Mouse (Mus musculus) intestine, embryonic 14.5 days (tissue): ENCODE measurements around the gene Dclre1a. TPM values are rescaled to one million over a fixed set of nuclear protein-coding genes. Genes with fewer than 3 reads are reported as not detected.

Experiments used
- ATAC-seq: fragments of 200-750 bp; cut with Nextera tagmentation; replicated peaks from 2 replicates; pipeline ENCODE4 v1.8.0; 2017; ENCODE audit warnings: low read depth, moderate number of reproducible peaks, moderate TSS enrichment, moderate library complexity; ENCODE audit not compliant: low FRiP score, low TSS enrichment
- DNase-seq: peaks from one replicate; pipeline ENCODE4 v3.0.0-alpha.2; 2018; ENCODE audit warnings: low spot score
- H3K27ac ChIP-seq: fragments of 300-500 bp; sonication (generic); 2 replicates; pipeline ENCODE4 v1.5.1; 2014; ENCODE audit warnings: low read depth, mild to moderate bottlenecking, control low read depth
- H3K27me3 ChIP-seq: fragments of 300-500 bp; sonication (generic); replicated peaks from 2 replicates; pipeline ENCODE4 v1.6.1; 2014; ENCODE audit warnings: low read length, control low read depth; ENCODE audit not compliant: control insufficient read depth, insufficient read depth
- H3K36me3 ChIP-seq: fragments of 300-500 bp; sonication (generic); 2 replicates; pipeline ENCODE4 v1.6.1; 2014; ENCODE audit warnings: low read length, control low read depth; ENCODE audit not compliant: control insufficient read depth, insufficient read depth
- H3K4me1 ChIP-seq: fragments of 300-500 bp; sonication (generic); replicated peaks from 2 replicates; pipeline ENCODE4 v1.6.1; 2014; ENCODE audit warnings: low read length, control low read depth, mixed read lengths; ENCODE audit not compliant: control insufficient read depth, insufficient read depth
- H3K4me2 ChIP-seq: fragments of 300-500 bp; sonication (generic); 2 replicates; pipeline ENCODE4 v1.6.1; 2014; ENCODE audit warnings: low read length
- H3K4me3 ChIP-seq: fragments of 300-500 bp; sonication (generic); 2 replicates; pipeline ENCODE4 v1.5.1; 2014; ENCODE audit warnings: low read depth, low read length, control low read depth, mixed read lengths
- H3K9ac ChIP-seq: fragments of 300-500 bp; sonication (generic); 2 replicates; pipeline ENCODE4 v1.6.1; 2014; ENCODE audit warnings: mild to moderate bottlenecking, low read length
- H3K9me3 ChIP-seq: fragments of 300-500 bp; sonication (generic); 2 replicates; pipeline ENCODE4 v1.6.1; 2016; ENCODE audit warnings: low read length, control low read depth; ENCODE audit not compliant: control insufficient read depth
- WGBS: fragments of 180-500 bp; shearing (Covaris S2); extraction: QIAGEN DNeasy Blood & Tissue Kit; methylation state at CpG from one replicate; pipeline ENCODE4 v1.1.7; 2014; 5-methylcytosine and 5-hydroxymethylcytosine counted together
- polyA plus RNA-seq: library from polyadenylated mRNA; unstranded; fragments of >200 nt; fragmentation: Nextera tagmentation; extraction: Ambion mirVana; gene quantifications from 2 replicates; pipeline ENCODE4 v1.2.1, GENCODE M21; 2014

The Dclre1a gene
- polyA plus RNA-seq, 1 experiment from 2014 or later = 23.9 TPM

- Histone ChIP-seq H3K4me3 (no peak overlapping the region), H3K9me3 (no peaks in the 10 kb centered on the region), H3K4me1 (no peaks in the 10 kb centered on the region), H3K27ac (no peak overlapping the region), H3K4me2 (no peak overlapping the region), H3K9ac (no peak overlapping the region), H3K36me3 (peaks cover 62% of the 10 kb centered on the region), H3K27me3 (no peaks in the 10 kb centered on the region)
- no peak for DNase-seq
- 82% methylated on average over 5 of the region's 5 CpGs for WGBS
- no peak for ATAC-seq
Observed at GRCm38 (mm10) chr19:56581981-56582380, 34.0 kb upstream of the Dclre1a start.

DNA sequence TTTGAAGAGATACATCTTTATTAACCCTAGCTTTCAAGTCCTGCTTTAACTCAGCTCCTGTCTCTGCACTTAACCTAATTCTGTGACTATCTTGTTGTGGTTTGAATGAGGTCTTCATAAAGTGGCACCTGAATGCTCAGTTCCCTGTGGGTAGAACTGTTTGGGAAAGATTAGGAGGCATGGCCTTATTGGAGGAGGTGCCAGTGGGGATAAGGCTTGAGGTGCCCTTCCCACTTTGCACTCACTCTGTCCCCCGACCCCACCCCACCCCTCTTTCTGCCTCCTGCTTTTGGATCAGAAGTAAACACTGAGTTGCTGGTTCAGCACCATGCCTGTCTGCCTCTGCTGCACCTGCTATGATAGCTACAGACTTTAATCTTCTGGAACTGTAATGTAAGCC, 29.8 kb upstream of the Dclre1a start:
- no peak overlapping the region for H3K4me3 ChIP-seq
- no peak overlapping the region for H3K27ac ChIP-seq
- no peak overlapping the region for H3K9ac ChIP-seq
- H3K4me2 ChIP-seq = no peak overlapping the region
- no peaks in the 10 kb centered on the region for H3K27me3 ChIP-seq
- ATAC-seq (no peak), DNase-seq (no peak)
- no peaks in the 10 kb centered on the region for H3K9me3 ChIP-seq
- no peaks in the 10 kb centered on the region for H3K4me1 ChIP-seq
- peaks cover 50% of the 10 kb centered on the region for H3K36me3 ChIP-seq
- WGBS = 100% methylated on average over 1 of the region's 1 CpGs

DNA sequence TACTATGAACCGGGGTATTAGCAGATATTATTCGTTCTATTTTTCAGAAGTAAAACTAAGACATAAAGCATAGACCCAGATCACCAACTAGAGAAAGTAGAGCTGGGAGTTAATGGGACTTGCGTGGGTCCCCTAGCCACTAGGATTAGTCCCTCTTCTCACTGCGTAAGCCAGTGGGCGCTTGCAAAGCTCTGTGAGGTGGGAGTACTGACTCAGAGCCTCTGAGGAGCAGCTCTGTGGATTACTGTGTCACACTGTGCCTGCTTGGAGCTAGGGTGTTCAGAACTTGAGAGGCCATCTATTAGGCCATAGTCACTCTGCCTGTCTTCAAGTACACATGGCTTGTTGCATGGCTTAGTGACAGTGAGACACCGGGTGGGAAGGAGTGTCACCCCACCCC, 25.2 kb upstream of the Dclre1a start:
- Histone ChIP-seq H3K4me2 (no peak overlapping the region), H3K9ac (no peak overlapping the region), H3K27me3 (no peaks in the 10 kb centered on the region), H3K9me3 (no peaks in the 10 kb centered on the region), H3K27ac (no peak overlapping the region), H3K4me3 (no peak overlapping the region), H3K4me1 (no peaks in the 10 kb centered on the region), H3K36me3 (peaks cover 39% of the 10 kb centered on the region)
- no peak for DNase-seq
- ATAC-seq = no peak
- WGBS = 95% methylated on average over 6 of the region's 6 CpGs

DNA sequence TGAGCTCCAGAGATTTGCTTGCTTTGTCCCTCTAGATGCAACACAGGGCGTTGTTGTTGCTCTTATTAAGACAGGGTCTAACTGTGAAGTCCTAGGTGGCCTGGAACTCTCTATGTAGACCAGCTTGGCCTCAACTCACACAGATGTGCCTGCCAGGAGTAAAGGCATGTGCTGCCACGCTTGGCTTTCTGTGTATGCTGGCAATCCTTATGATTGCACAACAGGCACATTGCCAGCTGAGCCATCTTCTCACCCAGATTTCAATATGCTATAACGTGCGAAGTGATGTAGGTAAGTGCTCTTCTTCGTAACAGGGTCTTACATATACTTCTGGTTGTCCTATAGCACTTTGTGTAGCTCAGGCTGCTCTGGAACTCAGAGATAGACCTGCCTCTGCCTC, 23.9 kb upstream of the Dclre1a start:
- Histone ChIP-seq H3K4me2 (no peak overlapping the region), H3K27ac (no peak overlapping the region), H3K9me3 (no peaks in the 10 kb centered on the region), H3K27me3 (no peaks in the 10 kb centered on the region), H3K9ac (no peak overlapping the region), H3K36me3 (peaks cover 31% of the 10 kb centered on the region), H3K4me3 (no peak overlapping the region), H3K4me1 (no peaks in the 10 kb centered on the region)
- no peak for DNase-seq
- no peak for ATAC-seq
- 92% methylated on average over 5 of the region's 5 CpGs for WGBS

DNA sequence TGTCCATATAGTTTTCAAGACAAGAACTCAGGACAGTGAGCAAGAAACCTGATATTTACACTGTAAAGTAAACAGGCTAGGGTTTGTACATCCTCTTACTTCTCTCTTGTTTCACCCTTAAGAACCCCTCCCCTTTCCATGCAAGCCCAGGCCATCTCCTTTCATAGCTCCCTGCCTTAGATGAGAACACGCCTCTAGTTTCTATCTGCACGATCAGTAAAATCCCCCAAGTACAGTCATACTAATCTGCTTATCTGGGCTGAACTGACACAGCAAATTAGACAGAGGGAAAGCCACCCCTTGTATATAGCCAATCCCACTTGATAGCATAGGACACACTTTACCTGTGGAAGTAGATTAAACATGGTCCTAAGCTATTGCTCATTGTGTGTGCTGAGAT, 23.2 kb upstream of the Dclre1a start:
- Histone ChIP-seq H3K9ac (no peak overlapping the region), H3K4me1 (no peaks in the 10 kb centered on the region), H3K36me3 (peaks cover 27% of the 10 kb centered on the region), H3K27me3 (no peaks in the 10 kb centered on the region), H3K9me3 (no peaks in the 10 kb centered on the region), H3K27ac (no peak overlapping the region), H3K4me2 (no peak overlapping the region), H3K4me3 (no peak overlapping the region)
- 76% methylated on average over 2 of the region's 2 CpGs for WGBS
- ATAC-seq = no peak
- no peak for DNase-seq

- ATAC-seq (no peak), DNase-seq (no peak)
- 64% methylated on average over 8 of the region's 8 CpGs for WGBS
- no peak overlapping the region for H3K9ac ChIP-seq
- H3K36me3 ChIP-seq = peaks cover 27% of the 10 kb centered on the region
- no peaks in the 10 kb centered on the region for H3K4me1 ChIP-seq
- no peaks in the 10 kb centered on the region for H3K27me3 ChIP-seq
- H3K4me3 ChIP-seq = no peak overlapping the region
- no peaks in the 10 kb centered on the region for H3K9me3 ChIP-seq
- no peak overlapping the region for H3K4me2 ChIP-seq
- no peak overlapping the region for H3K27ac ChIP-seq
Observed at GRCm38 (mm10) chr19:56570781-56571180, 22.8 kb upstream of the Dclre1a start.

DNA sequence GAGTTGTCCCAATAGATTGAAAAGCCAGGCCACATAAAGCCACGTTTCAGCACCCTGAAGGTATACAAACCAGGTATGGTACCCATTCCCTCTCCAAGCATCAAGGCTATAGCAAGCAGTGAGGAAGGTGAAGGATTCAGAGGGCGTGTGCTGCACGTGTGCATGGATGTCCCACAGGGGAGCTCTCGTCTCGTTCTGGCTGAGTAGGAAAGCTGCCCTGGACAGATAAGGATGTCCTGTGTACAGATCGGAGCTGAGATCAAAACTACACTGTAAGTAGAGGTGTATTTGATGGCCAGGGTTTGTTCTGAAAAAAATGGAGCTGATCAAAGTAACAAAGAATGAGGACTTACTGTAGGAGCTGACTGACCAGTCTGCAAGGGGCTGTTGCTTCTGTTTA, 18.9 kb upstream of the Dclre1a start:
- no peak for DNase-seq

GRCm38 (mm10) chr19:56566041-56566440, 18.0 kb upstream of the Dclre1a start:
- Histone ChIP-seq H3K36me3 (peaks cover 17% of the 10 kb centered on the region; the same call in 1 of the 2 replicates), H3K4me1 (no peaks in the 10 kb centered on the region), H3K4me2 (no peak overlapping the region), H3K9me3 (no peaks in the 10 kb centered on the region), H3K27ac (no peak overlapping the region), H3K4me3 (no peak overlapping the region), H3K27me3 (no peaks in the 10 kb centered on the region), H3K9ac (no peak overlapping the region)
- ATAC-seq (no peak), DNase-seq (no peak)
- WGBS = 81% methylated on average over 4 of the region's 4 CpGs

More for the DNA sequence above, 18.9 kb upstream of the Dclre1a start:
- ATAC-seq = no peak
- H3K4me1 ChIP-seq = no peaks in the 10 kb centered on the region
- H3K27me3 ChIP-seq = no peaks in the 10 kb centered on the region
- H3K4me2 ChIP-seq = no peak overlapping the region
- no peak overlapping the region for H3K9ac ChIP-seq
- WGBS = 86% methylated on average over 6 of the region's 6 CpGs
- H3K27ac ChIP-seq = no peak overlapping the region
- no peak overlapping the region for H3K4me3 ChIP-seq
- H3K9me3 ChIP-seq = no peaks in the 10 kb centered on the region
- peaks cover 25% of the 10 kb centered on the region for H3K36me3 ChIP-seq

GRCm38 (mm10) chr19:56565358-56565757, 17.3 kb upstream of the Dclre1a start:
- Histone ChIP-seq H3K9me3 (no peaks in the 10 kb centered on the region), H3K27me3 (no peaks in the 10 kb centered on the region), H3K4me2 (no peak overlapping the region), H3K4me3 (no peak overlapping the region), H3K27ac (no peak overlapping the region), H3K4me1 (no peaks in the 10 kb centered on the region), H3K36me3 (0 out of 2 replicates have a peak, but pooled peaks cover 10% of the 10 kb centered on the region), H3K9ac (no peak overlapping the region)
- DNase-seq (no peak), ATAC-seq (no peak)
- WGBS = 65% methylated on average over 6 of the region's 6 CpGs
